Mouse (Mus musculus) small intestine, adult 2 months (tissue): ENCODE measurements around the gene Zbtb25. TPM values are rescaled to one million over a fixed set of nuclear protein-coding genes. Genes with fewer than 3 reads are reported as not detected.

Experiments
- H3K27ac ChIP-seq: fragments of 200-500 bp; 2 replicates; pipeline ENCODE4 v1.5.1; 2012; ENCODE audit warnings: low read depth, low read length, control low read depth, inconsistent platforms; ENCODE audit not compliant: insufficient read depth
- H3K27me3 ChIP-seq: fragments of 200-500 bp; 2 replicates; pipeline ENCODE4 v1.6.1; 2012; ENCODE audit warnings: mild to moderate bottlenecking, moderate library complexity, low read length, inconsistent platforms; ENCODE audit not compliant: control insufficient read depth, insufficient read depth
- H3K36me3 ChIP-seq: fragments of 200-500 bp; 2 replicates; pipeline ENCODE4 v1.6.1; 2012; ENCODE audit warnings: mild to moderate bottlenecking, low read length, control low read depth, inconsistent platforms; ENCODE audit not compliant: control insufficient read depth, insufficient read depth
- H3K4me1 ChIP-seq: fragments of 200-500 bp; 2 replicates; pipeline ENCODE4 v1.6.1; 2012; ENCODE audit warnings: low read length, inconsistent platforms, mixed read lengths; ENCODE audit not compliant: control insufficient read depth, insufficient read depth, insufficient read length
- H3K4me3 ChIP-seq: fragments of 200-500 bp; 2 replicates; pipeline ENCODE4 v1.5.1; 2012; ENCODE audit warnings: low read depth, mild to moderate bottlenecking, control low read depth, inconsistent platforms, low read length, moderate library complexity
- CTCF ChIP-seq: fragments of 200-500 bp; IDR thresholded peaks from 2 replicates; pipeline ENCODE4 v1.5.1; 2012; ENCODE audit warnings: low read depth, mild to moderate bottlenecking, control low read depth, inconsistent platforms, low read length, moderate library complexity, mixed read lengths; ENCODE audit not compliant: insufficient replicate concordance, insufficient read length; ENCODE audit errors: extremely low read depth
- POLR2A ChIP-seq: fragments of 200-500 bp; IDR thresholded peaks from 2 replicates; pipeline ENCODE4 v1.6.1; 2012; ENCODE audit warnings: low read depth, mild to moderate bottlenecking, control low read depth, inconsistent platforms, low read length, moderate library complexity
- WGBS: fragments of 180-500 bp; shearing (Covaris S2); methylation state at CpG from one replicate; pipeline ENCODE4 v1.1.7; 2018; 5-methylcytosine and 5-hydroxymethylcytosine counted together
- polyA plus RNA-seq: library from polyadenylated mRNA; depleted of rRNA; stranded (reverse); fragments of >200 nt; gene quantifications from 2 replicates; pipeline ENCODE4 v1.2.3, GENCODE M21; 2012; rRNA removed

The Zbtb25 gene
- polyA plus RNA-seq: 1.4 and 2.2 TPM in 2 replicates

- Histone ChIP-seq H3K4me1 (peaks cover 4% of the 10 kb centered on the region; the same call in 1 of the 2 replicates), H3K27ac (peak within 1 kb of the TSS; percentile 96), H3K4me3 (peak within 1 kb of the TSS; percentile 95), H3K27me3 (no peaks in the 10 kb centered on the region), H3K36me3 (no peaks in the 10 kb centered on the region)
- under 1% methylated on average over 89 of the region's 96 CpGs for WGBS
- TF ChIP-seq CTCF (no peak), POLR2A (peak; percentile 69)
Observed at GRCm38 (mm10) chr12:76369206-76369977, at the start of gene Zbtb25. TSS of gene Zbtb25 (minus strand) at chr12:76369602.

- Histone ChIP-seq H3K4me1 (peaks cover 3% of the 10 kb centered on the region), H3K27me3 (peaks cover 8% of the 10 kb centered on the region; the same call in 1 of the 2 replicates), H3K36me3 (no peaks in the 10 kb centered on the region), H3K27ac (no peak overlapping the region), H3K4me3 (no peak overlapping the region)
- 93% methylated on average over 5 of the region's 5 CpGs for WGBS
- TF ChIP-seq POLR2A: no peak
- TF ChIP-seq CTCF: no peak
Observed at GRCm38 (mm10) chr12:76418346-76418745, 48.9 kb upstream of the Zbtb25 start.

GRCm38 (mm10) chr12:76417433-76417854 lies 48.0 kb upstream of the Zbtb25 start, which contains the start of gene Ppp1r36:
TSS of gene Ppp1r36 (plus strand) at chr12:76417538.
- Histone ChIP-seq H3K4me1 (peaks cover 3% of the 10 kb centered on the region), H3K4me3 (peak within 1 kb of the TSS; percentile 40), H3K27ac (no peak within 1 kb of the TSS), H3K27me3 (peaks cover 8% of the 10 kb centered on the region; the same call in 1 of the 2 replicates), H3K36me3 (no peaks in the 10 kb centered on the region)
- TF ChIP-seq POLR2A (no peak), CTCF (no peak)
- 3% methylated on average over 37 of the region's 37 CpGs for WGBS

GRCm38 (mm10) chr12:76415383-76416010 lies 46.1 kb upstream of the Zbtb25 start:
- Histone ChIP-seq H3K27ac (no peak overlapping the region), H3K27me3 (peaks cover 8% of the 10 kb centered on the region; the same call in 1 of the 2 replicates), H3K4me3 (no peak overlapping the region), H3K4me1 (peaks cover 3% of the 10 kb centered on the region), H3K36me3 (no peaks in the 10 kb centered on the region)
- no peak for TF ChIP-seq POLR2A
- 52% methylated on average over 12 of the region's 12 CpGs for WGBS

GRCm38 (mm10) chr12:76409166-76409565 lies 39.8 kb upstream of the Zbtb25 start:
- no peak overlapping the region for H3K27ac ChIP-seq
- 62% methylated on average over 4 of the region's 4 CpGs for WGBS
- H3K4me3 ChIP-seq: no peak overlapping the region
- peaks cover 20% of the 10 kb centered on the region for H3K27me3 ChIP-seq
- no peaks in the 10 kb centered on the region for H3K36me3 ChIP-seq
- peaks cover 16% of the 10 kb centered on the region for H3K4me1 ChIP-seq
- TF ChIP-seq CTCF (no peak), POLR2A (no peak)

- peaks cover 16% of the 10 kb centered on the region for H3K4me1 ChIP-seq
- 62% methylated on average over 1 of the region's 1 CpGs for WGBS
- no peak overlapping the region for H3K27ac ChIP-seq
- H3K27me3 ChIP-seq: peaks cover 20% of the 10 kb centered on the region
- TF ChIP-seq CTCF (no peak), POLR2A (no peak)
- H3K36me3 ChIP-seq: no peaks in the 10 kb centered on the region
- no peak overlapping the region for H3K4me3 ChIP-seq
Observed at GRCm38 (mm10) chr12:76407184-76407583, 37.8 kb upstream of the Zbtb25 start.

- Histone ChIP-seq H3K4me3 (peak overlapping the region; percentile 90), H3K4me1 (peaks cover 16% of the 10 kb centered on the region), H3K27me3 (peaks cover 20% of the 10 kb centered on the region), H3K36me3 (no peaks in the 10 kb centered on the region), H3K27ac (no peak overlapping the region)
- 6% methylated on average over 23 of the region's 23 CpGs for WGBS
- TF ChIP-seq POLR2A (no peak), CTCF (no peak)
Observed at GRCm38 (mm10) chr12:76405971-76406370, 36.6 kb upstream of the Zbtb25 start.
